Mouse (Mus musculus): ENCODE results near the gene Acsl1.

The Acsl1 gene

GRCm38 (mm10) chr8:46470792-46471781 is at the start of gene Acsl1:
Acsl1 (plus strand) TSS chr8:46471037.
- peak; percentile 100 for DNase-seq (ENCODE audit: low read depth, low spot score)

- DNase-seq (ENCODE audit: low read depth, low spot score) = no peak
These were observed 49.3 kb upstream of the Acsl1 start for GRCm38 (mm10) chr8:46421515-46421914.

- no peak for DNase-seq (ENCODE audit: low read depth, low spot score)
These were observed 42.9 kb upstream of the Acsl1 start for GRCm38 (mm10) chr8:46427940-46428339.

- DNase-seq (ENCODE audit: low read depth, low spot score) = no peak
These were observed 41.0 kb upstream of the Acsl1 start for GRCm38 (mm10) chr8:46429871-46430270.

- DNase-seq (ENCODE audit: low read depth, low spot score) = no peak
These were observed 38.9 kb upstream of the Acsl1 start for GRCm38 (mm10) chr8:46431921-46432320.

- DNase-seq (ENCODE audit: low read depth, low spot score) = no peak
These were observed 38.3 kb upstream of the Acsl1 start for GRCm38 (mm10) chr8:46432581-46432980.

- no peak for DNase-seq (ENCODE audit: low read depth, low spot score)
These were observed 37.2 kb upstream of the Acsl1 start for GRCm38 (mm10) chr8:46433656-46434055.

GRCm38 (mm10) chr8:46438491-46438890 is 32.3 kb upstream of the Acsl1 start:
- peak; percentile 46 for DNase-seq (ENCODE audit: low read depth, low spot score)

- peak; percentile 94 for DNase-seq (ENCODE audit: low read depth, low spot score)
These were observed 24.6 kb upstream of the Acsl1 start for GRCm38 (mm10) chr8:46445964-46446915.

GRCm38 (mm10) chr8:46447334-46447733 is 23.5 kb upstream of the Acsl1 start:
- DNase-seq (ENCODE audit: low read depth, low spot score) = no peak

GRCm38 (mm10) chr8:46448606-46449005 is 22.2 kb upstream of the Acsl1 start:
- DNase-seq (ENCODE audit: low read depth, low spot score) = no peak

GRCm38 (mm10) chr8:46449063-46449462 is 21.8 kb upstream of the Acsl1 start:
- no peak for DNase-seq (ENCODE audit: low read depth, low spot score)

GRCm38 (mm10) chr8:46449723-46450251 is 21.1 kb upstream of the Acsl1 start:
- DNase-seq (ENCODE audit: low read depth, low spot score) = no peak

- no peak for DNase-seq (ENCODE audit: low read depth, low spot score)
These were observed 12.5 kb upstream of the Acsl1 start for GRCm38 (mm10) chr8:46458215-46458811.

GRCm38 (mm10) chr8:46468400-46468799 is 2.4 kb upstream of the Acsl1 start:
- no peak for DNase-seq (ENCODE audit: low read depth, low spot score)

- DNase-seq (ENCODE audit: low read depth, low spot score) = no peak
These were observed 1.6 kb upstream of the Acsl1 start for GRCm38 (mm10) chr8:46469071-46469769.

GRCm38 (mm10) chr8:46470091-46470791 is 596 bp upstream of the Acsl1 start:
- DNase-seq (ENCODE audit: low read depth, low spot score) = no peak

GRCm38 (mm10) chr8:46471926-46472485 is 1.2 kb downstream of the Acsl1 start:
- DNase-seq (ENCODE audit: low read depth, low spot score) = no peak

- no peak for DNase-seq (ENCODE audit: low read depth, low spot score)
These were observed 3.3 kb downstream of the Acsl1 start for GRCm38 (mm10) chr8:46474120-46474519.

- no peak for DNase-seq (ENCODE audit: low read depth, low spot score)
These were observed 3.8 kb downstream of the Acsl1 start for GRCm38 (mm10) chr8:46474634-46475033.
